ENCODE assay signal across 15 mouse cellular contexts in the genomic region with DNA sequence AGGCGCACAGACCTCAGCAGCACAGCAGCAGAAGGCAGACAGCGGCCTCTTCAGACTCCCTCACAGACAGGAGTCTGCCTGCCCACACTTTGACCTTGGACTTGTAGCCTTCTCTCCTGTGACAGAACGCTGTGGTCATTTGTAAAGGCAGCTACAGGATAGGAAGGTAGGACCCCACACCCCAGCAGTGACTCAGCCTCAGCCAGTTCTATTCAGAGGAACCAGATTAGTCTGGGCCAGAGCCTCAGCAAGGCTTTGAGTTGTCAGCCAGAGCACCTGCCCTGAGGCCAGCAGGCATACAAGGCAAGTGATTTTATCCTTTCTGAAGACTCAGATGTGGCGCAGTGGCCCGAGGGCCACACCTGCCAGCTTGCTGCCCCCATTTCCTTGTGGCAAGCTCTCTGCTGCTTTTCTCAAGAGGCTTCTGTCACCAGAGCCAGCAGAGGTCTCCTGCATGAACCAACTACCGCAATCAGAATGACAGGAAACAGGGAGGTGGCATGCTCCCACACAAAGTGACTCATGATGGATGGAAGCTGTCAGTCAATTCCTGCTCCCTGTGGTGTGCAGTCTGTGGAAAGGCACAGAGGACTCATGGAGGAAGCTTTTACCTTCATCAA. TPM values are rescaled to one million over a fixed set of nuclear protein-coding genes. Genes with fewer than 3 reads are reported as not detected.
DNase-seq lines count a peak whose midpoint lies in the region; ATAC-seq and TF ChIP-seq lines count a peak whose summit lies in the region.
"Had no signal": no experiment of that assay in that cellular context is flagged by ENCODE, and none has a peak within 500 bp of the region (broad histone marks: within the 10 kb centered on the region; RNA-seq: fewer than 3 reads in every experiment).

No protein-coding gene starts in this region.

- H3K9me3 ChIP-seq in hindbrain, embryonic 16.5 days (ENCODE audit: control insufficient read depth, low read length): no peaks in the 10 kb centered on the region
- no peaks in the 10 kb centered on the region for H3K9me3 ChIP-seq in hindbrain, embryonic 11.5 days (ENCODE audit: control insufficient read depth, low read length)
- H3K9me3 ChIP-seq in stomach, postnatal 0 days (ENCODE audit: control insufficient read depth, low read length): no peaks in the 10 kb centered on the region
- H3K9me3 ChIP-seq: G1E; intestine, embryonic 15.5 days; liver, embryonic 13.5 days; stomach, embryonic 15.5 days had no signal

- no peaks in the 10 kb centered on the region for H3K4me1 ChIP-seq in hindbrain, embryonic 16.5 days (ENCODE audit: control insufficient read depth, insufficient read depth, low read depth, low read length)
- H3K4me1 ChIP-seq in hindbrain, embryonic 11.5 days (replicated peaks; ENCODE audit: control insufficient read depth, insufficient read depth, low read length): no peaks in the 10 kb centered on the region
- no peaks in the 10 kb centered on the region for H3K4me1 ChIP-seq in stomach, postnatal 0 days (replicated peaks; ENCODE audit: control insufficient read depth, insufficient read depth)
- H3K4me1 ChIP-seq: intestine, embryonic 15.5 days; liver, embryonic 13.5 days; stomach, embryonic 15.5 days had no signal

- no peak overlapping the region for H3K4me2 ChIP-seq in hindbrain, embryonic 16.5 days (ENCODE audit: low read length)
- H3K4me2 ChIP-seq in hindbrain, embryonic 11.5 days (replicated peaks; ENCODE audit: low read depth, low read length): no peak overlapping the region
- H3K4me2 ChIP-seq in stomach, postnatal 0 days (replicated peaks; ENCODE audit: low read depth): no peak overlapping the region
- H3K4me2 ChIP-seq: intestine, embryonic 15.5 days; liver, embryonic 13.5 days; stomach, embryonic 15.5 days had no signal

- H3K27me3 ChIP-seq in hindbrain, embryonic 16.5 days (replicated peaks; ENCODE audit: control insufficient read depth, insufficient read depth, low read length): no peaks in the 10 kb centered on the region
- H3K27me3 ChIP-seq in hindbrain, embryonic 11.5 days (ENCODE audit: control insufficient read depth, insufficient read depth, low read length): no peaks in the 10 kb centered on the region
- H3K27me3 ChIP-seq in stomach, postnatal 0 days (ENCODE audit: control insufficient read depth, insufficient read depth, low read length): no peaks in the 10 kb centered on the region
- H3K27me3 ChIP-seq: intestine, embryonic 15.5 days; liver, embryonic 13.5 days; stomach, embryonic 15.5 days had no signal

- no peaks in the 10 kb centered on the region for H3K36me3 ChIP-seq in hindbrain, embryonic 16.5 days (ENCODE audit: control insufficient read depth, insufficient read depth, low read length)
- no peaks in the 10 kb centered on the region for H3K36me3 ChIP-seq in hindbrain, embryonic 11.5 days (ENCODE audit: control insufficient read depth, insufficient read depth, low read length)
- H3K36me3 ChIP-seq in stomach, postnatal 0 days (ENCODE audit: control insufficient read depth, insufficient read depth, low read length): no peaks in the 10 kb centered on the region
- H3K36me3 ChIP-seq: G1E; intestine, embryonic 15.5 days; liver, embryonic 13.5 days; stomach, embryonic 15.5 days had no signal

- no peak for TF ChIP-seq EP300 in stomach, postnatal 0 days (optimal IDR thresholded peaks at IDR 0.05)

- no peak for DNase-seq in hindbrain, embryonic 11.5 days (ENCODE audit: low spot score)
- peak; percentile 72 for DNase-seq in retina, postnatal 1 day
- no peak for DNase-seq in retina, embryonic 14.5 days (ENCODE audit: low spot score)
- peak; percentile 86 for DNase-seq in brain, adult 2 months (ENCODE audit: low read depth, low spot score)
- peak; percentile 41 to 46 for DNase-seq in layer of hippocampus, postnatal 14 days (ENCODE audit: low spot score in 2 of 2)
- DNase-seq in adipocyte (ENCODE audit: low spot score): no peak
- DNase-seq in stomach, postnatal 0 days (ENCODE audit: low spot score): no peak
- DNase-seq: cerebellum, adult 11-12 months; liver, embryonic 13.5 days; lung, postnatal 36 days had no signal

- TF ChIP-seq CTCF in stomach, postnatal 0 days (IDR thresholded peaks at IDR 0.05; ENCODE audit: low read depth): no peak

- H3K27ac ChIP-seq in hindbrain, embryonic 16.5 days (ENCODE audit: low read depth, low read length): no peak overlapping the region
- H3K27ac ChIP-seq in hindbrain, embryonic 11.5 days (ENCODE audit: low read depth, low read length): no peak overlapping the region
- no peak overlapping the region for H3K27ac ChIP-seq in stomach, postnatal 0 days (replicated peaks)
- H3K27ac ChIP-seq: intestine, embryonic 15.5 days; liver, embryonic 13.5 days; stomach, embryonic 15.5 days had no signal

- 74% methylated on average over 6 of the region's 6 CpGs for WGBS in hindbrain, embryonic 16.5 days
- 75% methylated on average over 6 of the region's 6 CpGs for WGBS in hindbrain, embryonic 11.5 days
- WGBS in stomach, postnatal 0 days: 71% methylated on average over 6 of the region's 6 CpGs

- no peak overlapping the region for H3K9ac ChIP-seq in hindbrain, embryonic 16.5 days (ENCODE audit: low read depth, low read length)
- H3K9ac ChIP-seq in hindbrain, embryonic 11.5 days (ENCODE audit: low read depth, low read length): no peak overlapping the region
- no peak overlapping the region for H3K9ac ChIP-seq in stomach, postnatal 0 days (ENCODE audit: low read length)
- H3K9ac ChIP-seq: intestine, embryonic 15.5 days; liver, embryonic 13.5 days; stomach, embryonic 15.5 days had no signal

- H3K4me3 ChIP-seq in hindbrain, embryonic 16.5 days (ENCODE audit: low read length): no peak overlapping the region
- no peak overlapping the region for H3K4me3 ChIP-seq in hindbrain, embryonic 11.5 days (ENCODE audit: low read depth, low read length)
- H3K4me3 ChIP-seq in stomach, postnatal 0 days (ENCODE audit: low read depth, low read length): no peak overlapping the region
- H3K4me3 ChIP-seq: erythroblast, embryonic 14.5 days; intestine, embryonic 15.5 days; liver, embryonic 13.5 days; stomach, embryonic 15.5 days had no signal

- peak; percentile 17; the same call in 1 of the 2 replicates for ATAC-seq in hindbrain, embryonic 16.5 days
- no peak for ATAC-seq in hindbrain, embryonic 11.5 days (ENCODE audit: low FRiP score)
- ATAC-seq in stomach, postnatal 0 days (ENCODE audit: low FRiP score, low TSS enrichment): no peak
- ATAC-seq: intestine, embryonic 15.5 days had no signal

RNA-seq across cellular contexts. Expression of a gene that starts 16.9 kb away (rescaled TPM):
- 11.8 and 15.5 TPM in 2 replicates for polyA plus RNA-seq in hindbrain, embryonic 16.5 days (2015; fragmentation: Nextera tagmentation; extraction: Ambion mirVana)
- 4.1 and 6.0 TPM in 2 replicates for polyA plus RNA-seq in hindbrain, embryonic 11.5 days (2014; fragmentation: Nextera tagmentation; extraction: Ambion mirVana)
- total RNA-seq in layer of hippocampus, postnatal 14 days (2021): 10 to 100 TPM; 54.7 to 58.8 TPM
- polyA plus RNA-seq in stomach, postnatal 0 days (2015; fragmentation: Nextera tagmentation; extraction: Ambion mirVana): 3.1 and 4.2 TPM in 2 replicates
- polyA plus RNA-seq: erythroblast, embryonic 14.5 days had no signal

RNA-seq across cellular contexts. Expression of a gene that starts 50.0 kb away (rescaled TPM):
- 42.7 and 46.8 TPM in 2 replicates for polyA plus RNA-seq in hindbrain, embryonic 16.5 days (2015; fragmentation: Nextera tagmentation; extraction: Ambion mirVana)
- polyA plus RNA-seq in hindbrain, embryonic 11.5 days (2014; fragmentation: Nextera tagmentation; extraction: Ambion mirVana): 52.5 and 57.6 TPM in 2 replicates
- total RNA-seq in layer of hippocampus, postnatal 14 days (2021): 10 to 100 TPM; 20.2 to 21.4 TPM
- polyA plus RNA-seq in stomach, postnatal 0 days (2015; fragmentation: Nextera tagmentation; extraction: Ambion mirVana): 54.1 and 56.5 TPM in 2 replicates

Comparison
In these comparisons a context has a peak if more than half of its experiments do, and no peak if none do; other contexts are left out.
1. DNase-seq: peak in retina, postnatal 1 day (single experiment), brain, adult 2 months (single experiment) and layer of hippocampus, postnatal 14 days (2 of 2); none in hindbrain, embryonic 11.5 days (single experiment), retina, embryonic 14.5 days (single experiment), adipocyte (single experiment) and stomach, postnatal 0 days (single experiment).